Mouse (Mus musculus): Measurements from ENCODE around the gene 5530401A14Rik. TPM values are rescaled to one million over a fixed set of nuclear protein-coding genes. Genes with fewer than 3 reads are reported as not detected.

Gene 5530401A14Rik
- polyA plus RNA-seq, 1 experiment from 2014 or later, result not detected

- Histone ChIP-seq H3K4me2 (no peak overlapping the region), H3K9ac (no peak overlapping the region), H3K4me3 (no peak overlapping the region), H3K4me1 (replicated peaks) (no peaks in the 10 kb centered on the region), H3K9me3 (replicated peaks) (no peaks in the 10 kb centered on the region), H3K36me3 (no peaks in the 10 kb centered on the region), H3K27me3 (no peaks in the 10 kb centered on the region), H3K27ac (no peak overlapping the region)
- ATAC-seq (replicated peaks; ENCODE audit: insufficient number of reproducible peaks, insufficient read depth, low FRiP score, low read depth), result no peak
- WGBS, result 66% methylated on average over 1 of the region's 1 CpGs
Observed at GRCm38 (mm10) chr11:81937516-81937915, 77.0 kb downstream of the 5530401A14Rik start.

GRCm38 (mm10) chr11:81940988-81941387 is 80.5 kb downstream of the 5530401A14Rik start:
- 4% methylated on average over 1 of the region's 1 CpGs for WGBS
- Histone ChIP-seq H3K9ac (no peak overlapping the region), H3K4me3 (no peak overlapping the region), H3K27me3 (no peaks in the 10 kb centered on the region), H3K27ac (no peak overlapping the region), H3K36me3 (no peaks in the 10 kb centered on the region), H3K9me3 (replicated peaks) (no peaks in the 10 kb centered on the region), H3K4me2 (no peak overlapping the region), H3K4me1 (replicated peaks) (no peaks in the 10 kb centered on the region)
- no peak for ATAC-seq (replicated peaks; ENCODE audit: insufficient number of reproducible peaks, insufficient read depth, low FRiP score, low read depth)

GRCm38 (mm10) chr11:81942167-81942566 is 81.7 kb downstream of the 5530401A14Rik start:
- H3K27ac ChIP-seq, result no peak overlapping the region
- no peaks in the 10 kb centered on the region for H3K27me3 ChIP-seq
- WGBS, result 25% methylated on average over 1 of the region's 1 CpGs
- no peaks in the 10 kb centered on the region for H3K9me3 ChIP-seq (replicated peaks)
- H3K4me3 ChIP-seq, result no peak overlapping the region
- no peak overlapping the region for H3K9ac ChIP-seq
- H3K4me2 ChIP-seq, result no peak overlapping the region
- H3K36me3 ChIP-seq, result no peaks in the 10 kb centered on the region
- no peaks in the 10 kb centered on the region for H3K4me1 ChIP-seq (replicated peaks)
- no peak for ATAC-seq (replicated peaks; ENCODE audit: insufficient number of reproducible peaks, insufficient read depth, low FRiP score, low read depth)

Other genes with a start within 250 kb of the 5530401A14Rik start
- gene Asic2, start 107.8 kb downstream of the 5530401A14Rik start, polyA plus RNA-seq (2015; fragmentation: Nextera tagmentation; extraction: Ambion mirVana), result 0.15 TPM in 1 of 2 replicates, not detected in the other
- 9.4 TPM in 2 replicates for gene Ccl2, start 174.9 kb downstream of the 5530401A14Rik start, polyA plus RNA-seq (2015; fragmentation: Nextera tagmentation; extraction: Ambion mirVana)
- not detected in 2 replicates for gene Gm17268, start 177.9 kb downstream of the 5530401A14Rik start, polyA plus RNA-seq (2015; fragmentation: Nextera tagmentation; extraction: Ambion mirVana)
- gene Ccl7, start 185.0 kb downstream of the 5530401A14Rik start, polyA plus RNA-seq (2015; fragmentation: Nextera tagmentation; extraction: Ambion mirVana), result 4.9 and 5.0 TPM in 2 replicates
- 2.2 and 5.8 TPM in 2 replicates for gene Ccl11, start 197.2 kb downstream of the 5530401A14Rik start, polyA plus RNA-seq (2015; fragmentation: Nextera tagmentation; extraction: Ambion mirVana)
- gene Ccl12, start 241.2 kb downstream of the 5530401A14Rik start, polyA plus RNA-seq (2015; fragmentation: Nextera tagmentation; extraction: Ambion mirVana), result 2.2 and 2.5 TPM in 2 replicates